Mouse (Mus musculus): Measurements from ENCODE around the gene Zbtb20. TPM values are rescaled to one million over a fixed set of nuclear protein-coding genes. Genes with fewer than 3 reads are reported as not detected.

Zbtb20 gene
- polyA plus RNA-seq, 1 experiment from 2014 or later, result 47.6 TPM

GRCm38 (mm10) chr16:43256191-43256899 is 380.7 kb downstream of the Zbtb20 start:
- no peaks in the 10 kb centered on the region for H3K36me3 ChIP-seq
- 85% methylated on average over 3 of the region's 3 CpGs for WGBS

GRCm38 (mm10) chr16:43256900-43257281 is 381.2 kb downstream of the Zbtb20 start:
- Histone ChIP-seq H3K4me2 (no peak overlapping the region), H3K27me3 (no peaks in the 10 kb centered on the region), H3K4me3 (no peak overlapping the region), H3K9me3 (replicated peaks) (no peaks in the 10 kb centered on the region), H3K9ac (no peak overlapping the region), H3K27ac (no peak overlapping the region), H3K4me1 (replicated peaks) (0 out of 2 replicates have a peak, but pooled peaks cover 4% of the 10 kb centered on the region), H3K36me3 (no peaks in the 10 kb centered on the region)
- 86% methylated on average over 1 of the region's 1 CpGs for WGBS
- no peak for ATAC-seq (replicated peaks; ENCODE audit: insufficient number of reproducible peaks, insufficient read depth, low FRiP score, low read depth)

More at GRCm38 (mm10) chr16:43256191-43256899, 380.7 kb downstream of the Zbtb20 start:
- no peak for ATAC-seq (replicated peaks; ENCODE audit: insufficient number of reproducible peaks, insufficient read depth, low FRiP score, low read depth)
- H3K9ac ChIP-seq, result no peak overlapping the region
- 0 out of 2 replicates have a peak, but pooled peaks cover 4% of the 10 kb centered on the region for H3K4me1 ChIP-seq (replicated peaks)
- no peak overlapping the region for H3K4me3 ChIP-seq
- no peak overlapping the region for H3K27ac ChIP-seq
- no peak overlapping the region for H3K4me2 ChIP-seq
- H3K9me3 ChIP-seq (replicated peaks), result no peaks in the 10 kb centered on the region
- H3K27me3 ChIP-seq, result no peaks in the 10 kb centered on the region

GRCm38 (mm10) chr16:43259466-43259865 is 383.8 kb downstream of the Zbtb20 start:
- no peak for ATAC-seq (replicated peaks; ENCODE audit: insufficient number of reproducible peaks, insufficient read depth, low FRiP score, low read depth)
- no peaks in the 10 kb centered on the region for H3K27me3 ChIP-seq
- 74% methylated on average over 1 of the region's 1 CpGs for WGBS

GRCm38 (mm10) chr16:43260862-43261261 is 385.2 kb downstream of the Zbtb20 start:
- 63% methylated on average over 2 of the region's 2 CpGs for WGBS
- Histone ChIP-seq H3K4me2 (no peak overlapping the region), H3K4me3 (no peak overlapping the region), H3K36me3 (no peaks in the 10 kb centered on the region), H3K27ac (no peak overlapping the region), H3K27me3 (no peaks in the 10 kb centered on the region), H3K4me1 (replicated peaks) (no peaks in the 10 kb centered on the region), H3K9me3 (replicated peaks) (no peaks in the 10 kb centered on the region), H3K9ac (no peak overlapping the region)
- ATAC-seq (replicated peaks; ENCODE audit: insufficient number of reproducible peaks, insufficient read depth, low FRiP score, low read depth), result no peak

More at GRCm38 (mm10) chr16:43259466-43259865, 383.8 kb downstream of the Zbtb20 start:
- H3K9ac ChIP-seq, result no peak overlapping the region
- no peak overlapping the region for H3K4me2 ChIP-seq
- no peaks in the 10 kb centered on the region for H3K9me3 ChIP-seq (replicated peaks)
- H3K27ac ChIP-seq, result no peak overlapping the region
- H3K36me3 ChIP-seq, result no peaks in the 10 kb centered on the region
- H3K4me3 ChIP-seq, result no peak overlapping the region
- H3K4me1 ChIP-seq (replicated peaks), result no peaks in the 10 kb centered on the region

GRCm38 (mm10) chr16:43274057-43274595 is 398.4 kb downstream of the Zbtb20 start:
- peak; percentile 58 for ATAC-seq (replicated peaks; ENCODE audit: insufficient number of reproducible peaks, insufficient read depth, low FRiP score, low read depth)
- no peaks in the 10 kb centered on the region for H3K36me3 ChIP-seq
- H3K4me1 ChIP-seq (replicated peaks), result peaks cover 10% of the 10 kb centered on the region
- H3K9me3 ChIP-seq (replicated peaks), result no peaks in the 10 kb centered on the region
- no peak overlapping the region; the same call in 1 of the 2 replicates for H3K27ac ChIP-seq
- H3K27me3 ChIP-seq, result no peaks in the 10 kb centered on the region
- H3K4me3 ChIP-seq, result no peak overlapping the region
- no peak overlapping the region for H3K4me2 ChIP-seq
- no peak overlapping the region for H3K9ac ChIP-seq
- 27% methylated on average over 2 of the region's 2 CpGs for WGBS

GRCm38 (mm10) chr16:43276764-43277163 is 401.1 kb downstream of the Zbtb20 start:
- no peak overlapping the region for H3K27ac ChIP-seq
- 90% methylated on average over 4 of the region's 4 CpGs for WGBS
- H3K9me3 ChIP-seq (replicated peaks), result no peaks in the 10 kb centered on the region
- H3K9ac ChIP-seq, result no peak overlapping the region
- no peak overlapping the region for H3K4me3 ChIP-seq
- no peaks in the 10 kb centered on the region for H3K27me3 ChIP-seq
- no peak overlapping the region for H3K4me2 ChIP-seq
- peaks cover 10% of the 10 kb centered on the region for H3K4me1 ChIP-seq (replicated peaks)
- no peak for ATAC-seq (replicated peaks; ENCODE audit: insufficient number of reproducible peaks, insufficient read depth, low FRiP score, low read depth)
- H3K36me3 ChIP-seq, result no peaks in the 10 kb centered on the region

GRCm38 (mm10) chr16:43286319-43286718 is 410.6 kb downstream of the Zbtb20 start:
- Histone ChIP-seq H3K27ac (no peak overlapping the region), H3K9ac (no peak overlapping the region), H3K36me3 (no peaks in the 10 kb centered on the region), H3K4me3 (no peak overlapping the region), H3K4me1 (replicated peaks) (peaks cover 9% of the 10 kb centered on the region; the same call in 1 of the 2 replicates), H3K27me3 (no peaks in the 10 kb centered on the region), H3K9me3 (replicated peaks) (no peaks in the 10 kb centered on the region), H3K4me2 (no peak overlapping the region)
- 92% methylated on average over 1 of the region's 1 CpGs for WGBS
- no peak for ATAC-seq (replicated peaks; ENCODE audit: insufficient number of reproducible peaks, insufficient read depth, low FRiP score, low read depth)

GRCm38 (mm10) chr16:43286783-43287383 is 411.2 kb downstream of the Zbtb20 start:
- Histone ChIP-seq H3K4me3 (no peak overlapping the region), H3K9me3 (replicated peaks) (no peaks in the 10 kb centered on the region), H3K36me3 (no peaks in the 10 kb centered on the region), H3K4me1 (replicated peaks) (peaks cover 10% of the 10 kb centered on the region; the same call in 1 of the 2 replicates), H3K4me2 (no peak overlapping the region), H3K27me3 (no peaks in the 10 kb centered on the region), H3K27ac (no peak overlapping the region), H3K9ac (no peak overlapping the region)
- 19% methylated on average over 1 of the region's 1 CpGs for WGBS
- ATAC-seq (replicated peaks; ENCODE audit: insufficient number of reproducible peaks, insufficient read depth, low FRiP score, low read depth), result no peak

- no peak for ATAC-seq (replicated peaks; ENCODE audit: insufficient number of reproducible peaks, insufficient read depth, low FRiP score, low read depth)
- WGBS, result 66% methylated on average over 3 of the region's 3 CpGs
- Histone ChIP-seq H3K36me3 (no peaks in the 10 kb centered on the region), H3K27me3 (no peaks in the 10 kb centered on the region), H3K4me2 (no peak overlapping the region), H3K4me1 (replicated peaks) (peaks cover 8% of the 10 kb centered on the region; the same call in 1 of the 2 replicates), H3K9ac (no peak overlapping the region), H3K27ac (no peak overlapping the region), H3K4me3 (no peak overlapping the region), H3K9me3 (replicated peaks) (no peaks in the 10 kb centered on the region)
These were observed 415.7 kb downstream of the Zbtb20 start for GRCm38 (mm10) chr16:43291423-43291822.

GRCm38 (mm10) chr16:43297953-43298596 is 422.4 kb downstream of the Zbtb20 start:
- Histone ChIP-seq H3K36me3 (no peaks in the 10 kb centered on the region), H3K4me1 (replicated peaks) (peaks cover 2% of the 10 kb centered on the region), H3K9me3 (replicated peaks) (no peaks in the 10 kb centered on the region), H3K27ac (no peak overlapping the region), H3K4me2 (no peak overlapping the region), H3K27me3 (no peaks in the 10 kb centered on the region), H3K9ac (no peak overlapping the region), H3K4me3 (no peak overlapping the region)
- WGBS, result 86% methylated on average over 5 of the region's 5 CpGs
- ATAC-seq (replicated peaks; ENCODE audit: insufficient number of reproducible peaks, insufficient read depth, low FRiP score, low read depth), result no peak

- no peak for ATAC-seq (replicated peaks; ENCODE audit: insufficient number of reproducible peaks, insufficient read depth, low FRiP score, low read depth)
- 71% methylated on average over 3 of the region's 3 CpGs for WGBS
- Histone ChIP-seq H3K36me3 (no peaks in the 10 kb centered on the region), H3K27ac (no peak overlapping the region), H3K27me3 (no peaks in the 10 kb centered on the region), H3K4me2 (no peak overlapping the region), H3K4me1 (replicated peaks) (peaks cover 10% of the 10 kb centered on the region), H3K4me3 (no peak overlapping the region), H3K9me3 (replicated peaks) (no peaks in the 10 kb centered on the region), H3K9ac (no peak overlapping the region)
These were observed 424.7 kb downstream of the Zbtb20 start for GRCm38 (mm10) chr16:43300420-43300819.

Measured in heart, embryonic 15.5 days (tissue).